Mouse (Mus musculus) myocyte (in vitro differentiated cells): ENCODE measurements around the gene Fgf4.

ENCODE experiments used
- E2F4 ChIP-seq: IDR thresholded peaks from one replicate; pipeline ENCODE4 v1.6.1; 2011; ENCODE audit warnings: mild to moderate bottlenecking, control low read depth, moderate library complexity; ENCODE audit not compliant: insufficient read depth
- MAX ChIP-seq: IDR thresholded peaks from one replicate; pipeline ENCODE4 v1.6.1; 2011; ENCODE audit warnings: low read depth, mild to moderate bottlenecking, control low read depth
- MYOD1 ChIP-seq, 3 experiments: IDR thresholded peaks; one replicate each; pipeline ENCODE4 v1.6.1; 2011; ENCODE audit warnings: control low read depth in 2 of 3, low read depth in 2 of 3, mild to moderate bottlenecking in 2 of 3, moderate library complexity in 1 of 3; ENCODE audit not compliant: insufficient read length in 2 of 3, control insufficient read depth in 1 of 3
- POLR2A ChIP-seq: IDR thresholded peaks from one replicate; pipeline ENCODE4 v1.6.1; 2011; ENCODE audit warnings: low read depth, mild to moderate bottlenecking, control low read depth, moderate library complexity; ENCODE audit not compliant: insufficient read length
- SRF ChIP-seq: IDR thresholded peaks from one replicate; pipeline ENCODE4 v1.6.1; 2011; ENCODE audit warnings: low read depth; ENCODE audit not compliant: control insufficient read depth, insufficient read length
- TCF12 ChIP-seq: IDR thresholded peaks from one replicate; pipeline ENCODE4 v1.6.1; 2011; ENCODE audit warnings: mild to moderate bottlenecking, control low read depth; ENCODE audit not compliant: poor library complexity, insufficient read depth, severe bottlenecking
- USF1 ChIP-seq: IDR thresholded peaks from one replicate; pipeline ENCODE4 v1.6.1; 2011; ENCODE audit warnings: low read depth, mild to moderate bottlenecking, control low read depth, moderate library complexity

- TF ChIP-seq POLR2A (no peak), MAX (no peak), SRF (no peak), E2F4 (no peak), USF1 (no peak), TCF12 (no peak), MYOD1 (IDR thresholded peaks at IDR 0.05; ENCODE audit: control insufficient read depth in 1 of 3, insufficient read length in 2 of 3, low read depth in 2 of 3) (no peak)
Measured at GRCm38 (mm10) chr7:144867602-144868001, 20.4 kb downstream of the Fgf4 start.
